Mouse (Mus musculus) embryonic facial prominence, embryonic 13.5 days (tissue): ENCODE results near the gene Nin. TPM values are rescaled to one million over a fixed set of nuclear protein-coding genes. Genes with fewer than 3 reads are reported as not detected.

Source experiments
- ATAC-seq: fragments of 200-750 bp; cut with Nextera tagmentation; 2 replicates; pipeline ENCODE4 v1.8.0; 2017; ENCODE audit warnings: low read depth; ENCODE audit not compliant: insufficient number of reproducible peaks, insufficient read depth, low FRiP score, low TSS enrichment
- H3K27ac ChIP-seq: fragments of 300-500 bp; sonication (generic); 2 replicates; pipeline ENCODE4 v1.5.1; 2015; ENCODE audit warnings: moderate library complexity, mild to moderate bottlenecking, inconsistent platforms
- H3K27me3 ChIP-seq: fragments of 300-500 bp; sonication (generic); 2 replicates; pipeline ENCODE4 v1.6.1; 2015; ENCODE audit warnings: mild to moderate bottlenecking, inconsistent platforms
- H3K36me3 ChIP-seq: fragments of 300-500 bp; sonication (generic); 2 replicates; pipeline ENCODE4 v1.6.1; 2015; ENCODE audit warnings: mild to moderate bottlenecking, inconsistent platforms
- H3K4me1 ChIP-seq: fragments of 300-500 bp; sonication (generic); 2 replicates; pipeline ENCODE4 v1.6.1; 2015; ENCODE audit warnings: inconsistent platforms
- H3K4me2 ChIP-seq: fragments of 300-500 bp; sonication (generic); 2 replicates; pipeline ENCODE4 v1.6.1; 2015; ENCODE audit warnings: moderate library complexity, mild to moderate bottlenecking, inconsistent platforms
- H3K4me3 ChIP-seq: fragments of 300-500 bp; sonication (generic); 2 replicates; pipeline ENCODE4 v1.5.1; 2015; ENCODE audit warnings: mild to moderate bottlenecking, inconsistent platforms
- H3K9ac ChIP-seq: fragments of 300-500 bp; sonication (generic); 2 replicates; pipeline ENCODE4 v1.6.1; 2015; ENCODE audit warnings: mild to moderate bottlenecking, inconsistent platforms
- H3K9me3 ChIP-seq: fragments of 300-500 bp; sonication (generic); 2 replicates; pipeline ENCODE4 v1.6.1; 2016; ENCODE audit warnings: inconsistent platforms
- WGBS: fragments of 180-500 bp; shearing (Covaris S2); methylation state at CpG from one replicate; pipeline ENCODE4 v1.1.7; 2015; ENCODE audit warnings: mixed read lengths; 5-methylcytosine and 5-hydroxymethylcytosine counted together
- polyA plus RNA-seq: library from polyadenylated mRNA; unstranded; fragments of >200 nt; fragmentation: Nextera tagmentation; extraction: Ambion mirVana; gene quantifications from 2 replicates; pipeline ENCODE4 v1.2.1, GENCODE M21; 2015

Nin gene
- polyA plus RNA-seq, 1 experiment from 2014 or later: 12.0 TPM

DNA sequence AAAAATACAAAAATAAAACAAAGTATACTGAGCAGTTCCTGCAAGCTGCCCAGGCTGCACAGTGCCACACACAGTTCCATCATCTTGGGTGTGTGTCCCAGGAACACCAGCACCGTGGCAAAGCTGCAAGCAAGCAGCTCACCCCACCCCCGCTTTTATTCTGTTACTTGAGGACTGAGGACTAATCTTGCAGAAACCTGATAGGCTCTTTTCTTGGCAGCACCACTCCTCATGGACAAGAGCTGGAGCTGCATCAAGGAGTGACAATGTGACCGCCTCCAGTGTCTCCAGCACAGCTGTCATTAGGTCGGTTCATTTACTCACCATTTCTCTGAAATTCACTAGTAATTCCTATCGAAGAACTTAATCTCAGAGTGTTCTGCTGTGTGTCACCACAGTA, 145.4 kb downstream of the Nin start:
- Histone ChIP-seq H3K9ac (no peak overlapping the region), H3K27me3 (no peaks in the 10 kb centered on the region), H3K4me3 (no peak overlapping the region), H3K4me2 (no peak overlapping the region), H3K36me3 (peaks cover 78% of the 10 kb centered on the region), H3K9me3 (no peaks in the 10 kb centered on the region), H3K4me1 (no peaks in the 10 kb centered on the region), H3K27ac (no peak overlapping the region)
- WGBS: 60% methylated on average over 5 of the region's 5 CpGs
- ATAC-seq: no peak

GRCm38 (mm10) chr12:69967112-69967511, 146.4 kb downstream of the Nin start:
- H3K9me3 ChIP-seq: no peaks in the 10 kb centered on the region
- no peak overlapping the region for H3K4me3 ChIP-seq
- no peak overlapping the region for H3K4me2 ChIP-seq
- H3K4me1 ChIP-seq: no peaks in the 10 kb centered on the region
- H3K9ac ChIP-seq: no peak overlapping the region
- H3K27ac ChIP-seq: no peak overlapping the region
- no peaks in the 10 kb centered on the region for H3K27me3 ChIP-seq
- ATAC-seq: no peak
- WGBS: 91% methylated on average over 6 of the region's 6 CpGs
- peaks cover 83% of the 10 kb centered on the region for H3K36me3 ChIP-seq

DNA sequence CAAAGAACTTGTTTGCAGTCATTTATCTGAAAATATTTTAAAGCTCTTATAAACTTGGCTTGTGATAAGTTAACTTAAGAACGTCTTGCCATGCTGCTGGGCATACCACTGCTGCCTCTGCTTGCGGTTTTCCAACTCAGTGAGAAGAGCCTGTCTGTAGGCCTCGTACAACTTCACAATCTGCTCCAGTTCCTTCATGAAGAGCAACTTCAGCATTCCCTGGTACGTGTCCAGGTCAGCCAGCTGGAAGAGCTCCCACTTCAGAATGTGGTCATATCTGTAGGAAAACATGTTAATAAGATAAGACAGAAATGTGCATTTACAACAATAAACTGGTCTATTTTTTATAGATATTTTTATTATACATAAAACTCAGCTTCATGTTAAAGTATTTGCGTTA, 147.4 kb downstream of the Nin start:
- no peaks in the 10 kb centered on the region for H3K4me1 ChIP-seq
- no peak overlapping the region for H3K4me3 ChIP-seq
- H3K9me3 ChIP-seq: no peaks in the 10 kb centered on the region
- no peaks in the 10 kb centered on the region for H3K27me3 ChIP-seq
- no peak overlapping the region for H3K4me2 ChIP-seq
- H3K36me3 ChIP-seq: peaks cover 85% of the 10 kb centered on the region
- H3K27ac ChIP-seq: no peak overlapping the region
- no peak for ATAC-seq
- no peak overlapping the region for H3K9ac ChIP-seq
- WGBS: 90% methylated on average over 5 of the region's 5 CpGs

- Histone ChIP-seq H3K4me2 (no peak overlapping the region), H3K27ac (no peak overlapping the region), H3K9me3 (no peaks in the 10 kb centered on the region), H3K9ac (no peak overlapping the region), H3K4me3 (no peak overlapping the region), H3K4me1 (no peaks in the 10 kb centered on the region), H3K27me3 (no peaks in the 10 kb centered on the region), H3K36me3 (peaks cover 84% of the 10 kb centered on the region)
- ATAC-seq: no peak
- WGBS: 81% methylated on average over 3 of the region's 3 CpGs
These were observed 147.9 kb downstream of the Nin start for GRCm38 (mm10) chr12:69965644-69966043.

GRCm38 (mm10) chr12:69963141-69963540, 150.4 kb downstream of the Nin start:
- 90% methylated on average over 6 of the region's 6 CpGs for whole genome bisulfite sequencing
- H3K4me2 ChIP-seq: no peak overlapping the region
- H3K36me3 ChIP-seq: peaks cover 74% of the 10 kb centered on the region
- ATAC-seq: no peak
- no peaks in the 10 kb centered on the region for H3K9me3 ChIP-seq
- H3K4me1 ChIP-seq: no peaks in the 10 kb centered on the region
- no peaks in the 10 kb centered on the region for H3K27me3 ChIP-seq
- no peak overlapping the region for H3K9ac ChIP-seq
- no peak overlapping the region for H3K4me3 ChIP-seq
- H3K27ac ChIP-seq: no peak overlapping the region

DNA sequence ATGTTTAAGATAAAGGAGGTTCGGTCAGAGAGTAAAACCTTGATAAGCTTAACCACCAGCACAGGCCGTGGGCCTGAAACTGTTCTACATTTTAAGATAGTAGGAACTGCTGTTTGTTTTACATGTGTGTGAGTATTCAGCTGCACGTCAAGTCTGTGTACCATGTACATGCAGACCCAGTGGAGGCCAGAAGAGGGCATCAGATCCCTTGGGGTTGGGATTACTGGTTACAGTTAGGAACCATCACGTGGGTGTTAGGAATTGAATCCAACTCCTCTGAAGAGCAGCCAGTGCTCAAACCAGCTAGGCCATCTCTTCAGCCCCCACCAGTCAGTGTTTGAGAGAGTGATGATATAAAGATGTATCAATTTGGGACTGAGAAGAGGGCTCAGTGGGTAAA, 151.0 kb downstream of the Nin start:
- Histone ChIP-seq H3K9me3 (no peaks in the 10 kb centered on the region), H3K36me3 (peaks cover 69% of the 10 kb centered on the region), H3K4me2 (no peak overlapping the region), H3K27me3 (no peaks in the 10 kb centered on the region), H3K27ac (no peak overlapping the region), H3K9ac (no peak overlapping the region), H3K4me1 (no peaks in the 10 kb centered on the region), H3K4me3 (no peak overlapping the region)
- WGBS: 60% methylated on average over 4 of the region's 4 CpGs
- no peak for ATAC-seq

Other genes starting within 250 kb of the Nin start
- 5.5 and 6.6 TPM in 2 replicates for gene Atl1, start 221.1 kb downstream of the Nin start, polyA plus RNA-seq
- gene Map4k5, start 220.5 kb downstream of the Nin start, polyA plus RNA-seq: 39.5 and 46.3 TPM in 2 replicates
- gene Sav1, start 126.7 kb downstream of the Nin start, polyA plus RNA-seq: 4.4 and 8.7 TPM in 2 replicates
- gene Abhd12b, start 40.4 kb upstream of the Nin start, polyA plus RNA-seq: 0.18 and 0.21 TPM in 2 replicates
- gene Pygl, start 117.8 kb upstream of the Nin start, polyA plus RNA-seq: 16.3 and 19.7 TPM in 2 replicates
- gene Trim9, start 233.9 kb upstream of the Nin start, polyA plus RNA-seq: 1.5 and 2.3 TPM in 2 replicates